ENCODE assay signal across 20 mouse cellular contexts in the genomic region with DNA sequence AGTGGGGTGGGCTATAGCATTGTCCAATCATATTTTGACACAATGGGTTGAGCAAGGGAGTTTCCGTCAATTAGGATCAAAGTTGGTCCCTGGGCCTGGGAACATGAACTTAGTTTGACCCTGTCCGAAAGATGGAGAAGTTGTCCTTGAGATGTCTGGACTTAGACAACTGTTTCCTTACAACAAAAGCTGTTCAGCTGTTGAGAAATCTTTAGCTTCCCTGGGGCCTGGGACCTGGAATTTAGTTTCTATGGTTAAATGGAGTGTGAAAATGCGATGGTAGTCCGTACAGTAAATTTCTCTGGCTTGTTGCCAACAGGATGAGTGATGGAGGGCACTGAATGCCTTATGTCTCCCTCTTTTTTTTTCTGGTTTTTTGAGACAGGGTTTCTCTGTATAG. TPM values are rescaled to one million over a fixed set of nuclear protein-coding genes. Genes with fewer than 3 reads are reported as not detected.
A peak's percentile ranks its signal among the peaks of the same experiment; 100 is the strongest.
DNase-seq lines count a peak whose midpoint lies in the region; ATAC-seq and TF ChIP-seq lines count a peak whose summit lies in the region.
"Had no signal": no experiment of that assay in that cellular context is flagged by ENCODE, and none has a peak within 500 bp of the region (broad histone marks: within the 10 kb centered on the region; RNA-seq: fewer than 3 reads in every experiment).

No protein-coding gene starts in this region.

- ATAC-seq in lung, embryonic 14.5 days (ENCODE audit: insufficient read depth), result no peak; the same call in 1 of the 2 replicates
- ATAC-seq: CD4-positive, CD25-positive, alpha-beta regulatory T cell, adult 4 months; forebrain, embryonic 13.5 days; forebrain, postnatal 0 days; Patski had no signal

- WGBS in lung, embryonic 14.5 days, result 36% methylated on average over 4 of the region's 4 CpGs

- no peak overlapping the region for H3K27ac ChIP-seq in lung, embryonic 14.5 days (ENCODE audit: low read depth)
- H3K27ac ChIP-seq: embryonic facial prominence, embryonic 10.5 days; forebrain, embryonic 13.5 days; hindbrain, embryonic 10.5 days; hindbrain, embryonic 15.5 days had no signal

- H3K4me1 ChIP-seq in lung, embryonic 14.5 days (ENCODE audit: insufficient read depth), result peaks cover 17% of the 10 kb centered on the region

- H3K36me3 ChIP-seq in lung, embryonic 14.5 days (ENCODE audit: insufficient read depth), result peaks cover 7% of the 10 kb centered on the region; the same call in 1 of the 2 replicates

- no peaks in the 10 kb centered on the region for H3K27me3 ChIP-seq in lung, embryonic 14.5 days (ENCODE audit: insufficient read depth, low read length)
- H3K27me3 ChIP-seq: forebrain, embryonic 13.5 days; heart, embryonic 12.5 days; hindbrain, embryonic 15.5 days; Patski had no signal

- no peak overlapping the region for H3K4me3 ChIP-seq in lung, embryonic 14.5 days (ENCODE audit: low read depth, low read length)
- H3K4me3 ChIP-seq: embryonic facial prominence, embryonic 10.5 days; forebrain, embryonic 13.5 days; heart, embryonic 12.5 days; hindbrain, embryonic 10.5 days; hindbrain, embryonic 15.5 days had no signal

- no peak overlapping the region for H3K9ac ChIP-seq in lung, embryonic 14.5 days
- H3K9ac ChIP-seq: forebrain, embryonic 13.5 days; forebrain, postnatal 0 days; heart, embryonic 12.5 days; hindbrain, embryonic 15.5 days had no signal

- no peak for TF ChIP-seq CTCF in lung, embryonic 14.5 days (IDR thresholded peaks at IDR 0.05; ENCODE audit: low read depth)

- no peak overlapping the region for H3K4me2 ChIP-seq in lung, embryonic 14.5 days
- H3K4me2 ChIP-seq: forebrain, embryonic 13.5 days; heart, embryonic 12.5 days; hindbrain, embryonic 15.5 days had no signal

- no peaks in the 10 kb centered on the region for H3K9me3 ChIP-seq in lung, embryonic 14.5 days (ENCODE audit: low read depth, low read length)
- H3K9me3 ChIP-seq: embryonic facial prominence, embryonic 10.5 days; forebrain, embryonic 13.5 days; heart, embryonic 12.5 days; hindbrain, embryonic 10.5 days; hindbrain, embryonic 15.5 days had no signal

- DNase-seq in lung, embryonic 14.5 days, result peak; percentile 70
- DNase-seq in lung, postnatal 10 days, result no peak
- DNase-seq in 416B (ENCODE audit: low read depth) (peak; percentile 49), ES-CJ7 (ENCODE audit: low read depth, low spot score) (peak; percentile 30)
- DNase-seq in retina, embryonic 14.5 days (ENCODE audit: low spot score), result peak; percentile 44
- DNase-seq in layer of hippocampus, postnatal 14 days (ENCODE audit: low spot score in 2 of 2), result no peak
- DNase-seq in ovary, adult 18-20 months (ENCODE audit: low spot score), result no peak
- DNase-seq: adrenal gland, postnatal 10 days; B cell, adult 2 months; cerebellum, adult 11-12 months; cerebellum, adult 9-11 months; forebrain, postnatal 0 days; gastrocnemius, postnatal 14 days had no signal

RNA-seq across cellular contexts. Expression of a gene that starts 2.3 kb away (rescaled TPM):
- polyA plus RNA-seq in lung, embryonic 14.5 days (2014; fragmentation: Nextera tagmentation; extraction: Ambion mirVana), result 176 and 180 TPM in 2 replicates
- total RNA-seq in layer of hippocampus, postnatal 14 days (2021), result 10 to 100 TPM; 71.9 to 80.3 TPM

RNA-seq across cellular contexts. Expression of a gene that starts 36.3 kb away (rescaled TPM):
- 14.9 TPM in 2 replicates for polyA plus RNA-seq in lung, embryonic 14.5 days (2014; fragmentation: Nextera tagmentation; extraction: Ambion mirVana)
- 10 to 100 TPM; 10.4 to 11.3 TPM for total RNA-seq in layer of hippocampus, postnatal 14 days (2021)

Comparison
In these comparisons a context has a peak if more than half of its experiments do, and no peak if none do; other contexts are left out.
1. DNase-seq: peak in lung, embryonic 14.5 days (single experiment), 416B (single experiment), ES-CJ7 (single experiment) and retina, embryonic 14.5 days (single experiment); none in lung, postnatal 10 days (single experiment), layer of hippocampus, postnatal 14 days (0 of 2) and ovary, adult 18-20 months (single experiment).